In the genomic region with DNA sequence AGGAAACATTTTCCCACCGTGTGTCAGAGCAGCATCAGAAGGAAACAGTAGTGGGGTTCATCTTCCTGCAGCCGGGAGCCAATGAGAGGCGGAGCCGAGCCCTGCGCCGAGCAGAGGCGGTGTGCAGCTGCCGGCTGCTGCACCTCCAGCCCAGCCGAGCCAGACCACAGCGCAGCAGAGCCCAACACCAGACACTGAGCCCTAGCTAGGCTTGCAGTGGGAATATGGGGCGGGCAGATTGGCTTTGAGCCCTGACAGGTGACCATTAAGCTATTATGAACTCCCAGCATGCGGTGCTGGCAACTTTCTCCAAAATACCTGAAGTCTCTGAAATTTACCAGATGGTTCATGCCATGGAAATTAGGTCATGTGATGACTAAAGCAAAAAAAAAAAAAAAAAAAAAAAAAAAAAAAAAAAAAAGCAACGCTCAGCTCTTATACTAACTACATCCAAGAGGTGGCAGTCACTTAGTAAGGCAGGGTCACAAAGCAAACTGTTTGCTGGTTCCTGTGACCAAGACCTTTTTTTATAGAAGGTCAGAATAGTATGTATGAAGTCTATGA, we compare ENCODE assay signal across 8 mouse cellular contexts.
A peak's percentile ranks its signal among the peaks of the same experiment; 100 is the strongest.
DNase-seq lines count a peak whose midpoint lies in the region; ATAC-seq lines count a peak whose summit lies in the region.

No protein-coding gene starts in this region.

- peak; percentile 94 for ATAC-seq in inflammation-experienced regulatory T-cells, adult 6 months

- DNase-seq in adrenal gland, adult (ENCODE audit: inconsistent age in 2 of 2, low spot score in 1 of 2) = peak; percentile 73 to 91
- DNase-seq in embryo, embryonic 10.5 days (ENCODE audit: low spot score) = peak; percentile 79
- DNase-seq in gastrocnemius, postnatal 14 days = peak; percentile 76
- DNase-seq in left cerebral cortex, postnatal 25 days (ENCODE audit: low spot score in 2 of 2) = peak; percentile 82 to 85
- peak; percentile 75 for DNase-seq in mesoderm, embryonic 11.5 days (ENCODE audit: low read depth, low spot score)
- peak; percentile 80 for DNase-seq in right cerebral cortex, postnatal 25 days
- DNase-seq in yolk sac, embryonic 10.5 days (ENCODE audit: low spot score) = peak; percentile 74

- intact Hi-C loops in gastrocnemius, postnatal 14 days (cut with DNase I; ENCODE audit: low total_unique reads) = no loop called here
- intact Hi-C loops in left cerebral cortex, postnatal 25 days (cut with DNase I) = no loop called here

Comparison
In these comparisons a context has a peak if more than half of its experiments do, and no peak if none do; other contexts are left out.
1. Peak in every context shown above with its lines: DNase-seq and ATAC-seq.